Mouse (Mus musculus): ENCODE measurements around the gene Tma16.

- peak; percentile 92 for TF ChIP-seq CTCF (IDR thresholded peaks at IDR 0.05; ENCODE audit: borderline replicate concordance, extremely low read depth, insufficient read depth, insufficient read length)
- no peak for TF ChIP-seq POLR2A (IDR thresholded peaks at IDR 0.05; ENCODE audit: borderline replicate concordance, extremely low read depth, insufficient read depth, insufficient read length, poor library complexity, severe bottlenecking)
Observed at GRCm38 (mm10) chr8:66495726-66496125, 9.4 kb upstream of the Tma16 start.
